Mouse (Mus musculus) testis, adult 2 months (tissue): ENCODE measurements around the gene Hoxd1.

Source experiments
- CTCF ChIP-seq: fragments of 200-500 bp; IDR thresholded peaks from 2 replicates; pipeline ENCODE4 v1.5.1; 2012; ENCODE audit warnings: low read depth, mild to moderate bottlenecking, inconsistent platforms, low read length, moderate library complexity; ENCODE audit not compliant: control insufficient read depth, insufficient read depth, insufficient replicate concordance
- POLR2A ChIP-seq: fragments of 200-500 bp; IDR thresholded peaks from 2 replicates; pipeline ENCODE4 v1.6.1; 2012; ENCODE audit warnings: low read depth, mild to moderate bottlenecking, inconsistent platforms, low read length, moderate library complexity; ENCODE audit not compliant: control insufficient read depth

GRCm38 (mm10) chr2:74741979-74742277 lies 20.9 kb upstream of the Hoxd1 start:
- TF ChIP-seq POLR2A = no peak
- TF ChIP-seq CTCF = no peak
